Mouse (Mus musculus): ENCODE results near the gene Stab1.
A peak's percentile ranks its signal among the peaks of the same experiment; 100 is the strongest.

The Stab1 gene

DNA sequence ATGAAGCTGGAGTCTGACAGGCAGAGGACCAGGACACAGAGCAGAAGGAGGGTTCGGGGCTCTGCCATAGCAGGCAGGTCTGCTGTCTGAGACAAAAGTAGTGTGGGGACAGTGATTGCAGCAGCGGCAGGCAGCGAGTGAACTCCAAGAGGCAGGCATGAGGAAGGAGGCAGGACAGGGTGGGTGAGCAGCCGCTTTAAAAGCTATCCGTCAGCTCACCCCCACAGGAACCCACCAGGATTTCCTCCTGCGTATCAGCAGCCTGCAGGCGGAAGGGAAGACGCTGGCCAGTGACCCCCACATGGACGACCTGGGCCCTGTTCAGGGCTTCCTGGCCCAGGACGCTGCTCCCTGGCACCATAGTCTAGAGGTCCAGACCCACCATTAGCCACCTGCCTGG lies at the start of gene Stab1:
Gene Stab1, minus strand, starts transcription at position 217 of the 400 bp plus-strand sequence.
- no peak for DNase-seq

DNA sequence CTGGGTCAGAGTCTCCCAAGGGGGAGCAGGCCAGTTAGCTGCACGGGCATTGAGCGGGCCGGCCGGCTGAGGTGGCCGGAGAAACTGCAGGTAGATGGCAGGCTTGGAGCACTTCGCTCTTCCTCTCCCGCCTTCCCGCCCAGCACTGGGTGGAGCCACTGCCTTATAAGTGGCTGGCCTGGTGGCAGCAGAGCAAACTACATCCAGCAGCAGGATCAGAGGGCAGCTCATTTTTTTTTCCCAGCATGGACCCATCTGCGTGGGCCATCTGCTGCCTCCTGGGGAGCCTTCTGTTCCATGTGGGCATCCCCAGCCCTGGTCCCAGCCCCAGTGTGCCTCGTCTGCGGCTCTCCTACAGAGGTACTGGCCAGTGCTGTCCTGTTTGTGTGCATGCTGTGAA lies 49.2 kb upstream of the Stab1 start, which contains the start of gene Sema3g:
Gene Sema3g, plus strand, starts transcription at position 195 of the 400 bp plus-strand sequence.
- peak; percentile 41 for DNase-seq

DNA sequence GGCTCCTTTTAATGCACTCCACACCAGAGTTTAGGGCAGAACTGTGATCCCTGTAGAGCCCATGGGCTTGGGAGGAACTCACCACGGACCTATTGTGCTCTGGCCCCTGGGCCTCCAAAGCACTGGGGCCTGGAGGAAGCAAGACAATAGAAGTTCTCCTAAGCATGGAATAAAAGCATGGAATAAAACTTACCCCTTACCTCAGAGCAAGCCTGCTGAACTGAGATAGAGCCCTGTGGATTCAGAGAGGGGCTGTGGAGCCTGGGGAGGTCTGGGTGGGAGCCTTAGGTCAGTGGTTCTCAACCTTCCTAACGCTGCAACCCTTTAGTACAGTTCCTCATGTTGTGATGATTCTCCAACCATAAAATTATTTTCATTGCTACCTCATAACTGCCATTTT lies 48.4 kb upstream of the Stab1 start, which contains the start of gene Nisch:
Gene Nisch, minus strand, starts transcription at position 101 of the 400 bp plus-strand sequence.
- DNase-seq: no peak

DNA sequence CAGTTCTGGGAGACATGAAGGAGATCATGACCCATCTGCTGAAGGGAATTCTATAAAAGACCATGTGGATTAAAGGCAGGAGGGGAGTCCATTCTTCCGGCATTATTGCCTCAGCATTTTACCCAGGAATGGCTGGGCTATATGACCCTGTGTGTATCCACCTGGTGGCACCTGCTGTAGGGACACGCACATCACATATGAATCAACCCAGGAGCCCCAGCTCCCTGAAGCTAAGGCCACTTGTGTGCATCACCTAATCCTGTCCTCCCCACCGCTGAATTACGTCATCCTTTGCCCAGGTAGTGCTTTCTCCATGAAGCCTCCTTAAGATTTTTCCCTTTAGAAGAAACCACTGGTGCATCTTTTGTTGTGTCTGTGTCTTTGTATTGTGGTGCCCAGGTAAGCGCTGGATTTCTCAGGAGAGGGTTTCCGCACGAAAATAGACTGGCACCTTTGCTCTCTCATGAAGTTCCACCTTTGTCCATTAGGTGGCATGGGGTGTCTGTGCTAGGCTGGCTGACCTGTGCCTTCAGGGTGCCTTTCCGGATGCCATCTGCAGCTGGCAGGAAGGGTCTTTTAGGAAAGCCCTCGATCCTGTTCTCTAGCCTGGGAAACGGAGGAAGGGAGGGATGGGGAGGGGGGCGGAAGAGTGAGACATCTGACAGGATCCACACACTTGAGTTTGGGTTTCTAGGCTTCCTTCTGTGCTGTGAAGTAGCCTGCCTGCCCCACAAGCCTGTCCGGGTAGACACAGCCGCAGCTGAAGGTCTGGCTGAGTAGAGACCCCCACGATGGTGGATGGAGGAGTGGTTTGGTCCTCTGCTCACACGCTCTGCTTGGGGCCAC lies 46.9 kb upstream of the Stab1 start:
- DNase-seq: peak; percentile 82

DNA sequence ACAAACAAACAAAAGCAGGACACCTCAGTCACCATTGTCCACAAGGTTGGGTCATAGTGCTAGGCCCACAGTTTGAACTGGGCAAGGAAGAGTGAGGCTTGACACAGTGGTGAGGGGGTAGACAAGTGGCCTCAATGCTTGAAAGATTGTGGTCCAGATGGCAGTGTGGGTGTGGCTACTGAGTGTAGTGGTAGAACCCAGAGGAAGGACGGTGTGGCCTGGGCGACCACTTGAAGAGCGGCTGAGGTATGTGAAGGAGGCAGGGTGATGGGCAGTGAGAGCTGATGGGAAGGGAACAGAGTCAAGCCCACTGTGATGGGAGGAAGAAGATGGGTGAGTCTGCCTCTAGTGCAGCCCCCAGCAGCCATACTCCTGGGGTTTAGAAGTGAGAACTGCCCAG lies 46.2 kb upstream of the Stab1 start:
- DNase-seq: no peak

DNA sequence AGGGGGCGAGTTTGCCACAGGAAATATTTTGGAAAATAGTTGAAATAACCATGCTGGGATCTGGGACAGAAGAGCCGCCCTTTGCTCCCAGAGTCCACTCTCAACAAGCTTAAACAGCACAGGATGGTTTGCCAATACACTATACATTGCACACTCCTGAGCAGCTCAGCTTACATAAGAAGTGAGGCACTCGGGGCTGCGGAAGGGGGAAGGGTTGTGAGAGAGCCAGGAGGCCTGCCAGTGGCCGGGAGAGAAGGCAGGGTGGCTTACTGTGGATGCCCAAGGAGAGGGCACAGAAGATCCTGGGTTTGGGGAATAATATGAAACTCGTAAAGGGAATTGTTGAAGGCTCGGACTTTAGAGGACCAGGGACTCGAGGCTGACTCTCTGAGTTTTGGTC lies 45.4 kb upstream of the Stab1 start:
- no peak for DNase-seq

DNA sequence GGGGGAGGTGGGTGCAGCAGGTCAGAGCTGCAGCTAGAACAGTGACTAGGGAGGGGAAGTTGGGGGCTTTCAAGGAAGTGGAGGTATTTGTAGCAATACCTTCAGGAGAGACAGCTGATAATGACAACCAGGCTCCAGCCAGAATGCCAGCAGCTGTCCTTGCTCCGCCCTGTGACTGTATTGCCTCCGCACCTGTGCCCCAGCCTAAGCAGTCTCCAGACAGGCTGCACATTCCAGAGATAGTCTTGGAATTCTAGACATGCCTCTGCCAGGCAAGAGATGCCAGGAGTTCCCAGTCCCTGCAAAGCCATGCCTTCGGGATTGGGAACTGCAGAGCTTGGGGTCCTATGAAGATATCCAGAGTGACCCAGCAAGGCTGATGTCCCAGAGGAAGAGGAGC lies 44.1 kb upstream of the Stab1 start:
- no peak for DNase-seq

DNA sequence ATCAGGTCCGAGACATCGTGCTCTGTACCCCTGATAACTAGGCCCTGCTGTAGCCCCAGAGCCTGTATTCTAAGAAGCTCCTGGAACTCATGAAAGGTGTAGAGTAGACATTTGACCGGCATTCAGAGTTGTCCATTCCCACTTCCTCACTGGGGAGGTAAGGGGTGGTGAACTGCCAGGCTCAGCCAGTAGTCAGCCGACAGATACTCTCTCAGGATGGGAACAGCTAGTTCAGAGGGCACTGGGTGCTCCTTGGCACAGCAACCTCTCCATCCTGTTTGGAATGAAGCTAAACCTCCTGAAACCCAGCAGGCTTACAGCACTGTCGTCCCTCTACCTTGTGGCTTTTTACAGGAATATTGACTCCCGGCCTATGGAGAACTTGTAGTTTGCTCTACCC lies 43.4 kb upstream of the Stab1 start:
- no peak for DNase-seq

DNA sequence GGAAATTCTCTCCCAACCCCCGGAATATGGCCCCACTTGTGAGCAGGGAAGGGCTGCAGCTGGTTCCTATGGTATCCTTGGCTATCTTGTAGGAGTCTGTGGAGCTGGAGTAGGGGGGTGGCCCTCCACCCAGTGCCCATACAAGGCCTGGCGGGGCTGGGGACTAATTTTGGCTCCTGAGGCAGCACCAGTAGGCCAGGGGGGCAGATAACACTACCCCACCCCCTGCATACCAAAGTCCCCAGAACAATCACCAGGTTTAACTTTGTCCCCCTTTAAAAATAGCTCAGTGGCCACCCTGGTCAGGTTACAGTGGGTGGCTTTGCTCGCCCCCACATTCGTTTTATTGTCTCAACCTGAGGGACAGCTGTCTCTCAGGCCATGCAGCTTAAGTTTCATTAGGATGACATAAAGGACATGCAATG lies 40.7 kb upstream of the Stab1 start:
- DNase-seq: no peak

DNA sequence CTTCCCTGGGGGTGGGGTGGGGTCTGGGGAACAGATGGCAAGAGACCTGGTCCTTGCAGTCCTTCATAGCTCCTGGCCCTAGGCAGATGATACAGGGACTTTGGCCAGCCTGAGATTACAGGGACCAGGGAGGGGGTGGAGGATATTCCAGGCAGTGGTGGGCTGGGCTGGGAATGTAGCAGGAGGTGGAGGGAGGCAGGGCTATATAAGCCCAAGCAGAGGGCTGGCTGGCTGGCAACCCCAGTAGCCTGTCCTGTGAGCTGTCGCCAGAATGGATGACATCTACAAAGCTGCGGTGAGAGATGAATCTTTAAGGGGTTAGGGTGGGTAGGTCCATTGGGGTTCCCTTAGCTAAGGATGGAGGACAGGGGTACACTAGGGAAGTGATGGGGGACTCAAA lies 39.6 kb upstream of the Stab1 start, which contains the start of gene Tnnc1:
Gene Tnnc1, plus strand, starts transcription at position 229 of the 400 bp plus-strand sequence.
- no peak for DNase-seq

DNA sequence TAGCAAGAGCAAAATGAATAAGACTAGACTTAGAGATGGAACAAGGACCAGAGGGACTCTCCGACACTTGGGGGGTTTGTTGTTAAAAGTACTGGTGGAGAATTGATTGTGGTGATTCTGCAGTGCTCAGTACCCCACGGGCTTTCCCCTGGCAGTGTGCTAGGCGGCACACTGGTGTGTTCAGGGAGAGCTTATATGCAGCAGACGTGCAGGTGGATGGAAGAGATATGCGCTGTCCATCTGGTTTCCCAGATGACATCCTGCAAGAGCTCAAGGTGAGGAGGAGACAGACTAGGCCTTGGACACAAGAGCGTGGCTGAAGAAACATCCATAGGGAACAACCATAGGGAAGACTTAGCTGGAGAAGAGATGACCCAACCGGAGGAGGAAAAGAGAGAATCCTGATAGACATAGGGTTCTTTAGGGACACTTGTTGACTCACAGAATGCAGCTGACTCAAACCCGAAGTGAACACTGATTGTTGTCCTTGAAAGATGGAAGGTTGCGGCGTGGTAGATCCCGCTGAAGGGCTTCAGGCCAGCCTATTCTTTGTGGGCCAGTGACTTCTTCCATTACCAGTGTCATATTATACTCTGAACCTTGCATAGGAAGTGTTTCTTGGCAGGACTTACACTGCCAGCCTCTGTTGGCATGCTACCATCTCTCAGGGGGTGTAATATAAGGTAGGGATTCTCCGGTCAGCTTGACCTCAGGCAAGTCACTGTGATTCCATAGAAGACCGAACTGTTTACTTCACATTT lies 38.8 kb upstream of the Stab1 start:
- no peak for DNase-seq

DNA sequence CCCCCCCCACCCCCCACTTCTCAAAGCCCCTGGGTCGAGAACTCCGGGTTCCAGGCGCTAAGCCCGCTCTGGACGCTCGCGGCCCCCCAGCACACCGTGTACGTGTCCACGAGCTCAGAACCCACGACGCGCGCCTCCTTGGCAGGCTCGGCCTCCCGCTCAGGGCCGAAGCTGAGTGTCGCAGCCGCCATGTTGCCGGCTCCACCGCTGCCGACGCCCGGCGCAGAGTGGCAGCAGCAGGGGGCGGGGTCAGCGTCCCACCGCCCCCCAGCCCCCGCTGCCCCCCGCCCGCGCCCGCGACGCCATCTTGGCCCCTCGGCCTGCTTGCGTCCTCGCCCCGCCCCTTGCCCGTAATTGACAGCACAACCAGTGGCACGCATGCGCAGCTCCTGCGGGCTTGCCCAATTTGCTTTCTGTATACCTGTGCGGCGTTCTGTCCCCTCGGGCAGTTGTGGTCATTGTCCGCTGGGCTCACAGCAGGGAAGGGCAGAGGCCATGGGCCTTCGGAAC lies 38.1 kb upstream of the Stab1 start:
- DNase-seq: peak; percentile 100

DNA sequence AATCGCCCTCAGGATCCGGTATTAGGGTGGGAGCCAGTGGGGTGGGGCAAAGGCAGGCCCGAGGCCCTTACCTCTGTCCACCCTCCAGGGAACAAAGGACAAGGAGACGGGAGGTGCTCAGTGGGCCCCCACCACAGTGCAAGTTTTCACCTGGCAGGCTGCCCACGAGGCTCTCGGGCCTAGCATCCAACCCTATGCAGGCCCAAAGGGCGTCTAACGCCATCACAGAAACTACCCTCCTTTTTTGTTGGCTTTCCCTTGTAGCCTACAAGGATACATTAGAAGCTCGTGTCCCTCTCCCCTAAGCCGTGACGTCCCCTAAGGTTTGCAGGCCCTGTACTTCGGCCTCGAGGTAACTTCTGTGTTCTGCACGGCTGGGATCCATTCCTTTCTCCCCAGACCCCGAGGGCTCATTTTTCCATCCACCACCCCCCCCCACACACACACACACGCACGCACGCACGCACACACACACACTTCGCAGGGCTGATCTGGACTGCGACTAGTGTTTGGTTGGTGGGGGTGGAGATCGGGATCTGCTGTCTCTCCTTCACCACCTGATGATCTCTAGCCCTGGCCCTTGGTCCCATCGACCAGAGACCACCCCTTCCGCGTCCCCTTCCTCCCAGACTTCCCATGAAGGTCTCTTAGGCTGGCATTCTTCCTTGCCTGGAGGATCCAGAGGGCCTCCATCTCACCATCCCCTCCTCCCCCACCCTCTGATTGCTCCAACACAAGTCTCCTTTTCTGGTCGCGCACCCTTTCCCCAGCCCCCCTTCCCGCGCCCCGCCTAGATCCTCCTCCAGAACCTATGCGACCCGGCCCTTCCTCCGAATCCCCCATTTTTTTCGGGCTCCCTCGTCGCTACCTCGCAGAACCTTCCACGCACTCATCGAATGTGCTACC lies 37.4 kb upstream of the Stab1 start:
- DNase-seq: peak; percentile 69

DNA sequence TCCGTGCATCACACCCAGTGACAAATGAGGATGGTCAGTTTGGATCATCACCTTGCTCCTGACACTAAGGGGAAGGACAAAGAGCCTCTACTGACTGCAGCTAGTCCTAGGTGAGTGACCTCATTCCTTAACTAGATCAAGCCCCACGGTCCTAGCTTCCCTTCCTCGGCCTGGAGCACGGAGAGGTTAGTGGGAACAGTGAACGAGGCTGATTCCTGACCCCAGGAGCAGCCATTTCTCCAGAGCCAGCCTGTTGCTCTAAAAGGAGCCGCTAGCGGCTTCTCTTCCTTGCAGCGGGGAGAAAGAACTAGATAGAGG lies 36.8 kb upstream of the Stab1 start:
- no peak for DNase-seq

DNA sequence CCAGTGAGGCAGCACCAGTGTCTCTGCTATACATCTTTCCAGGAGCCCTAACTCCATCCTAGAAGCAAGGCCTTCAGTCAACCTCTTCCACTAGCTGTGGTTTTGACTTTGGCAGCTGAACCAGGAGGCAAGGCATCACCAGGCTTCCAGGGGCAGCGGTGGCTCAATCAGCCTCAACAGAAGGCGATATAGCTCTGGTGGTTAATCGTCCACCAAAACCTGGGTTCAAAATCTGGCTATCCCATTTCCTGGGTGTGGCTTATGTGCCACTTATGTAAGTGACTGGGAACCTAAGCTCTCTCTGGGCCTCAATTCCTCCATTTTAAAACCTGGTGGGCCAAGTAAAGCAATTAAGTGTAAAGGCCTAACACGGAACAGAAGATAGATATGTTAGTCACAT lies 36.4 kb upstream of the Stab1 start:
- no peak for DNase-seq

DNA sequence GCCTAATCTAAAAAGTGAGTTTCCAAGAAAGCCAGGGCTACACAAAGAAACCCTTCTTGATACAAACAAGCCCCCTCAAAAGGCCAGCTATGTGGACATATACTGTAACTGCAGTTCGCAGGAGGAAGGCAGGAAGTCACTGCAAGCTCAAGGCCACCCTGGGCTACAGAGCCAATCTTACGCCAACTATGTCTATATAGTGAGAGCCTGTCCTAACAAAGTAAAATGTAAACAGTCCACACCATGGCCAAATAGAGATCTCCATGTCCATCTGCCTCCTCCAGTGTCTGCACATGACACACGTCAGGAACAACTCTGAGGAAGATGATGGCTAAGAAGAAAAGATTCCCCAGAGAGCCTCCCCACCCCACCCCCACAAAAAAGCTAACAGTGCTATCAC lies 31.6 kb upstream of the Stab1 start:
- DNase-seq: no peak

DNA sequence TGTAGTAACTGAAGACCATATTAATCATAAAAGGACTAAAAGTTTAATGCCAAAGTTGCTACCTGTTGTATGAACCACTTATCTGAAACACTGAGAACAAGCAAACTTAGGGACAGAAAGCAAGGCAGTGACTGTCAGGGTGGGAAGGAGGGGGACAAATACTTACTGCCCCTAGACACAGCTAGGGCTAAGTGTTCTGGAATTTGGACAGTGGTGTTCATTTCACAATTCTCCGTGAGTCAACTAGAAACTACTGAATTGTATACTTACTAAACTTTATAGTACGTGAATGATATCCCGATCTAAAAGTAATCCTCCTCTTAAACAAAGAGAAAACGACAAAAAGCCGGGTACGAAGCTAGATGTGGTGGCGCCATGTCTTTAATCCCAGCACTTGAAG lies 31.2 kb upstream of the Stab1 start:
- DNase-seq: no peak

DNA sequence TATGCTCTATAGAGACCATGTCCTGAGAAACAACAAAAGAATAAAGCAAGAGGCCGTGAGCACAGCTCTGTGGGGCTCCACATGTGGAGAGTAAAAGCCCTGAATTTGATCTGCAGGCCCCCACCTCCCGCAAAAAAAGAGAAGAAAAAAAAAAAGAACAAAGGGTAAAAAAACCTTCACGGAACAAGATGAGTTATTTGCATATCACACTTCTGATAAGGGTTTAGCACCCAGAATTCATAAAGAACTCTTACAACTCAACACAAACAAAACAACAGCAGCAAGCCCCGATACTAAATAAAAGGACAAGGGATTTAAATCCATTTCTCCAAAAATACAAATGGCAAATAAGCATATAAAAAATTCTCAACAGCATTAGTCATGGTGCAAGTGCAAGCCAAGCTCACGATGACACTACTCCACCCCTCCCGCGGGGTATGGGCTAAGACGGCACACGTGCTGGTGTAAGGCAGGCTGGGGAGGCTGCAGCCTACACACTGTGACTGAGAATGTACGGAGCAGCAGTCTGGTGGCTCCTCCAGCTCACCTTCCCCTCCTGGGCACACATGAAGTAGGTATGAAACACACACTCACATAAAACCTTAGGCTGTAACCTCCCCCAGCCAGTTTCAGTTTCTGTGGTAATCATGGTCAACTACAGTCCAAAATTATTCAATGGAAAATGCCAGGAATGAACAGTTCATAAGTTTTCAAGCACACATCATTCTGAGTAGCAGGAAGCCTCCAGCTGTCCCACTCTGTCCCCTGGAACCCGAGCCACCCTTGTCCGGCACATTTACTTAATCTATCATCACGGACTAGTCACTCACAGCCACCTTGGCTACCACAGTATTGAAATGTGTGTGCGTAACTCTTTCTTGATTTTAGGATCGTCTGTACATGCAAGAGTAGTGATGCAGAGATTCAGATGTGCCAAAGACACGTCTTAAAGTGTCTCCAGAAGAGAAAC lies 29.4 kb upstream of the Stab1 start:
- no peak for DNase-seq

DNA sequence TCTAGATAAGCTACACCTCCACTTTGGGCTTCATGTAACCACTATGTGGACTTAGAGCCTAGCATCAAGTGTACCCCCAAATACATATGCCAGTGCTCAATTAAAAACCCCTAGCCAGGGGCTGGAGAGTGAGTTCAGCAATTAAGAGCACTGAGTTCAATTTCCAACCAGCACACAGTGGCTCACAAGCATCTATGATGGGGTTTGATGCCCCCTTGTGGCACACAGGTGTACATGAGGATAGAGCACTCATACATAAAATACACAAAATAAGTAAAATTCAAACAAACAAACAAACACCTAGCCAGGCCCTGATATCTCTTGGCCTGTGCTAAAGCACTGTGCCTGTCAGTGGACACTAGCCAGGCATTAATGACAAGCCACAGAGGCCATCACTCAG lies 27.5 kb upstream of the Stab1 start:
- peak; percentile 59 for DNase-seq

DNA sequence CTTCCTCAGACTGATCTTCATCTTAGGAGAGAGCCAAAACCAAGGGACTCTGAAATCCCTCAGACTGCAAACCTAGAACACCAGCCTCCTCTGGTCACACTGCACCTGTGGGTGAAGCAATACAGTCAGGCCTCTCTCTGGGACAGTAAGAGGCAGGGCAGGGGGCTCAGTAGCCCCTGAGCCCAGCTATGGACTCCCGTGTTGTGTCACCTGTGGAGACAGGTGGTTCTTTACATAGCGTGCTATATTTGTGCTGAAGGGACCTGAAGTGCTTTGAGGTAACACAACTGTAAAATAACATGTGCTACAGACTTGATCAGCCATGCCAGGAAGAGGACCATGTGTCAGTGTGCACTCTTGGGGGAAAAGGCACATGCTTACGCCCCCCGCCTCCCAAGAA lies 27.1 kb upstream of the Stab1 start:
- no peak for DNase-seq

DNA sequence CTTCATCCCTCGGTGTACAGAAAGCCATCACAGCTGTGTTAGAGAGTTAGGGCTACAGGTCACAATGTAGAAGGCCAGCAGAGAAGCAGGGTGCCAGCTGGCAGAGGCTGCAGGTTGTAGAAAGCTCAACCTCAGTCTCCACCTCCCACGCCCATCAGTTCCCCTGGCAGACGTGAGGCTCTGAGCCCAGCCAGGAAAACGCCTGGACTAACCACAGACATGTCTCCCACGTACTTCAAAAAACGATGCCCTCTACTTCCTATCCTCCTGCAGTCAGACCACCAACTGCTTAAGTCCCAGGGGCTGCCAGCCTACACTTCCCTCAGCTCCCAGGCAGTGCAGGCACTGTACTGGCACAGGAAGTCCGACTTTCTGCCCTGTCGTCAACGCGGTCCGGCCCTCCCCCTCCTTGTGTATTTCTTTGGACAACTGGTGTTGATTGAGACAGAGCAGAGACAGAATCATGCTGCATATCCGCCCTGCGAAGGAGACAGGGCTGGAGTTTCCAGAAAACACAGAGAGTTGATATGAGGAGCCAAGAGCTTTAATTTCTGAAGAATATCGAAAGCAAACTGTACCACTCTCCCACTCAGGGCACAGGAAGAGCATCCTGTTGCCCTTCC lies 26.6 kb upstream of the Stab1 start:
- DNase-seq: peak; percentile 43
